Mouse (Mus musculus): ENCODE data around the gene Mbnl2. TPM values are rescaled to one million over a fixed set of nuclear protein-coding genes. Genes with fewer than 3 reads are reported as not detected.

Mbnl2 gene
- polyA plus RNA-seq, 1 experiment from 2014 or later: 18.7 TPM

GRCm38 (mm10) chr14:120401158-120401557 lies 125.7 kb downstream of the Mbnl2 start:
- WGBS: 91% methylated on average over 15 of the region's 15 CpGs

GRCm38 (mm10) chr14:120402715-120403114 lies 127.2 kb downstream of the Mbnl2 start:
- no peak overlapping the region for H3K4me2 ChIP-seq
- H3K4me3 ChIP-seq: no peak overlapping the region
- 0 out of 2 replicates have a peak, but pooled peaks cover 5% of the 10 kb centered on the region for H3K36me3 ChIP-seq (ENCODE audit: poor library complexity, severe bottlenecking)
- H3K9me3 ChIP-seq (replicated peaks): no peaks in the 10 kb centered on the region
- H3K4me1 ChIP-seq: no peaks in the 10 kb centered on the region
- no peak overlapping the region for H3K9ac ChIP-seq
- ATAC-seq: no peak
- no peak overlapping the region for H3K27ac ChIP-seq
- H3K27me3 ChIP-seq: no peaks in the 10 kb centered on the region
- 97% methylated on average over 9 of the region's 9 CpGs for WGBS

More at GRCm38 (mm10) chr14:120401158-120401557, 125.7 kb downstream of the Mbnl2 start:
- Histone ChIP-seq H3K9me3 (replicated peaks) (no peaks in the 10 kb centered on the region), H3K36me3 (ENCODE audit: poor library complexity, severe bottlenecking) (0 out of 2 replicates have a peak, but pooled peaks cover 5% of the 10 kb centered on the region), H3K4me1 (no peaks in the 10 kb centered on the region), H3K9ac (no peak overlapping the region), H3K27ac (no peak overlapping the region), H3K4me3 (no peak overlapping the region), H3K4me2 (no peak overlapping the region), H3K27me3 (no peaks in the 10 kb centered on the region)
- ATAC-seq: no peak

- H3K27me3 ChIP-seq: no peaks in the 10 kb centered on the region
- no peaks in the 10 kb centered on the region for H3K9me3 ChIP-seq (replicated peaks)
- peak; percentile 30; the same call in 1 of the 2 replicates for ATAC-seq
- H3K9ac ChIP-seq: no peak overlapping the region
- H3K36me3 ChIP-seq (ENCODE audit: poor library complexity, severe bottlenecking): 0 out of 2 replicates have a peak, but pooled peaks cover 5% of the 10 kb centered on the region
- no peaks in the 10 kb centered on the region for H3K4me1 ChIP-seq
- WGBS: 94% methylated on average over 7 of the region's 7 CpGs
- no peak overlapping the region for H3K27ac ChIP-seq
- H3K4me3 ChIP-seq: no peak overlapping the region
- H3K4me2 ChIP-seq: no peak overlapping the region
Measured at GRCm38 (mm10) chr14:120404364-120404763, 128.9 kb downstream of the Mbnl2 start.

- H3K27ac ChIP-seq: no peak overlapping the region
- H3K9me3 ChIP-seq (replicated peaks): no peaks in the 10 kb centered on the region
- no peaks in the 10 kb centered on the region for H3K4me1 ChIP-seq
- no peak for ATAC-seq
- 88% methylated on average over 17 of the region's 17 CpGs for WGBS
- H3K4me3 ChIP-seq: no peak overlapping the region
- H3K27me3 ChIP-seq: no peaks in the 10 kb centered on the region
- no peak overlapping the region for H3K4me2 ChIP-seq
- H3K36me3 ChIP-seq (ENCODE audit: poor library complexity, severe bottlenecking): 0 out of 2 replicates have a peak, but pooled peaks cover 5% of the 10 kb centered on the region
- no peak overlapping the region for H3K9ac ChIP-seq
Measured at GRCm38 (mm10) chr14:120404811-120405582, 129.5 kb downstream of the Mbnl2 start.

- Histone ChIP-seq H3K36me3 (ENCODE audit: poor library complexity, severe bottlenecking) (0 out of 2 replicates have a peak, but pooled peaks cover 5% of the 10 kb centered on the region), H3K4me3 (no peak overlapping the region), H3K4me2 (no peak overlapping the region), H3K9me3 (replicated peaks) (no peaks in the 10 kb centered on the region), H3K9ac (no peak overlapping the region), H3K27ac (no peak overlapping the region), H3K4me1 (no peaks in the 10 kb centered on the region), H3K27me3 (no peaks in the 10 kb centered on the region)
- WGBS: 89% methylated on average over 3 of the region's 3 CpGs
- no peak for ATAC-seq
Measured at GRCm38 (mm10) chr14:120405597-120405996, 130.1 kb downstream of the Mbnl2 start.

GRCm38 (mm10) chr14:120406271-120406670 lies 130.8 kb downstream of the Mbnl2 start:
- Histone ChIP-seq H3K4me2 (no peak overlapping the region), H3K36me3 (ENCODE audit: poor library complexity, severe bottlenecking) (0 out of 2 replicates have a peak, but pooled peaks cover 5% of the 10 kb centered on the region), H3K9me3 (replicated peaks) (no peaks in the 10 kb centered on the region), H3K27ac (no peak overlapping the region), H3K4me3 (no peak overlapping the region), H3K9ac (no peak overlapping the region), H3K4me1 (no peaks in the 10 kb centered on the region), H3K27me3 (no peaks in the 10 kb centered on the region)
- no peak for ATAC-seq
- 82% methylated on average over 6 of the region's 6 CpGs for WGBS

- Histone ChIP-seq H3K27me3 (no peaks in the 10 kb centered on the region), H3K4me1 (no peaks in the 10 kb centered on the region), H3K36me3 (ENCODE audit: poor library complexity, severe bottlenecking) (0 out of 2 replicates have a peak, but pooled peaks cover 5% of the 10 kb centered on the region), H3K27ac (no peak overlapping the region), H3K4me3 (no peak overlapping the region), H3K9me3 (replicated peaks) (no peaks in the 10 kb centered on the region), H3K4me2 (no peak overlapping the region), H3K9ac (no peak overlapping the region)
- 86% methylated on average over 8 of the region's 8 CpGs for WGBS
- no peak for ATAC-seq
Measured at GRCm38 (mm10) chr14:120406820-120407219, 131.4 kb downstream of the Mbnl2 start.

- Histone ChIP-seq H3K9me3 (replicated peaks) (no peaks in the 10 kb centered on the region), H3K27ac (no peak overlapping the region), H3K4me3 (no peak overlapping the region), H3K27me3 (no peaks in the 10 kb centered on the region), H3K9ac (no peak overlapping the region), H3K36me3 (ENCODE audit: poor library complexity, severe bottlenecking) (no peaks in the 10 kb centered on the region), H3K4me2 (no peak overlapping the region), H3K4me1 (no peaks in the 10 kb centered on the region)
- ATAC-seq: no peak
- WGBS: 91% methylated on average over 10 of the region's 10 CpGs
Measured at GRCm38 (mm10) chr14:120409854-120410253, 134.4 kb downstream of the Mbnl2 start.

GRCm38 (mm10) chr14:120416886-120417285 lies 141.4 kb downstream of the Mbnl2 start:
- H3K9ac ChIP-seq: no peak overlapping the region
- no peaks in the 10 kb centered on the region for H3K4me1 ChIP-seq
- 87% methylated on average over 9 of the region's 9 CpGs for WGBS
- no peak overlapping the region for H3K4me2 ChIP-seq
- H3K27me3 ChIP-seq: no peaks in the 10 kb centered on the region
- H3K36me3 ChIP-seq (ENCODE audit: poor library complexity, severe bottlenecking): no peaks in the 10 kb centered on the region
- no peaks in the 10 kb centered on the region for H3K9me3 ChIP-seq (replicated peaks)
- no peak for ATAC-seq
- H3K27ac ChIP-seq: no peak overlapping the region
- no peak overlapping the region for H3K4me3 ChIP-seq

GRCm38 (mm10) chr14:120418964-120419363 lies 143.5 kb downstream of the Mbnl2 start:
- no peak overlapping the region for H3K9ac ChIP-seq
- H3K9me3 ChIP-seq (replicated peaks): no peaks in the 10 kb centered on the region
- 72% methylated on average over 14 of the region's 14 CpGs for WGBS
- ATAC-seq: no peak
- H3K4me1 ChIP-seq: no peaks in the 10 kb centered on the region
- H3K27me3 ChIP-seq: no peaks in the 10 kb centered on the region
- no peak overlapping the region for H3K27ac ChIP-seq
- no peaks in the 10 kb centered on the region; the same call in 1 of the 2 replicates for H3K36me3 ChIP-seq (ENCODE audit: poor library complexity, severe bottlenecking)
- no peak overlapping the region for H3K4me2 ChIP-seq
- H3K4me3 ChIP-seq: no peak overlapping the region

- Histone ChIP-seq H3K36me3 (ENCODE audit: poor library complexity, severe bottlenecking) (peaks cover 13% of the 10 kb centered on the region), H3K9me3 (replicated peaks) (peaks cover 7% of the 10 kb centered on the region; the same call in 1 of the 2 replicates), H3K27ac (no peak overlapping the region), H3K27me3 (no peaks in the 10 kb centered on the region), H3K4me3 (no peak overlapping the region), H3K4me1 (no peaks in the 10 kb centered on the region), H3K4me2 (no peak overlapping the region), H3K9ac (no peak overlapping the region)
- 91% methylated on average over 5 of the region's 5 CpGs for WGBS
- no peak for ATAC-seq
Measured at GRCm38 (mm10) chr14:120428497-120428896, 153.0 kb downstream of the Mbnl2 start.

GRCm38 (mm10) chr14:120432773-120433172 lies 157.3 kb downstream of the Mbnl2 start:
- Histone ChIP-seq H3K27me3 (no peaks in the 10 kb centered on the region), H3K4me3 (no peak overlapping the region), H3K9me3 (replicated peaks) (no peaks in the 10 kb centered on the region), H3K9ac (no peak overlapping the region), H3K27ac (no peak overlapping the region), H3K4me2 (no peak overlapping the region), H3K4me1 (no peaks in the 10 kb centered on the region), H3K36me3 (ENCODE audit: poor library complexity, severe bottlenecking) (no peaks in the 10 kb centered on the region)
- ATAC-seq: no peak
